Mouse (Mus musculus) cerebellum, postnatal 14 days (tissue): ENCODE results near the gene Spert.
A peak's percentile ranks its signal among the peaks of the same experiment; 100 is the strongest.

Experiments
- DNase-seq, 2 experiments: peaks; one replicate each; pipeline ENCODE4 v3.0.0; 2021; ENCODE audit warnings: mixed read lengths in 2 of 2

Gene Spert

DNA sequence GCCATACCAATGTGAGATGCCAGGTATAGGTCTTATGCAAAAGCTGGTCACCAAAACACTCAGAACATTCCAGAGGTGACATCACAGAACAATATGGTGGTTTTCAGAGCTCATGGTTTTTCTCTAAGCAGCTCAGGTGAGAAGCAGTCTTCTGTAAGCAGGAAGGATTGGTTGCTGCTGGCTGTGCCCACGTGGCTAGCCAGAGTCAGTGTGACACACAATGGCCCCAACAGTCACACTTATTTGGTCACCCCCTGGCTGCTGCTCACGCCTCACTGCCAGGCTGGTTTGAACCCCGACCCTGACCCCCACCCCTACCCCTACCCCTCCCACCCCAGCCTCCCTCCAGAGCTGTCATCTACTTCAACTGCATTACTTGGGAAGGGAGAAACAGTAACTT lies at the start of gene Spert:
Gene Spert (minus strand): TSS at position 139 of the 400 bp plus-strand sequence.
- DNase-seq: no peak

DNA sequence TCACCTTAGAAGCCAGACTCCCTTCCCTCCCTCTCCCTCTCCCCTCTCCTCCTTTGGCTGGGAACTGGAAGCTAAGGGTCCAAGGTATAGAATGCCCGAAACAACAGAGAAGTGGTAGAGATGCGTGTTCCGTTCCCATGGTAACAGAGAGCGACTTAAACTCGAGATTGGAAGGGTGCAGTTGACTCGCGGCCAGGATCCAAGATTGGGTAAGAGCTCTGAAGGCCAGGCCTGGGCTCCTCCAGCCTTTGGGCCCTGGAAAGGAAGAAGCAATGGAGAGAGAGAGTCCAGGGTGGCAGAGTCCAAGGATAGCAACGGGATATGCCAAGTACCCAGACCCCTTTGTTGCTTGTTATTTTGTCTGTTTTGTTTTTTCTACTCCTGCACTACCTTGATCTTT lies 49.2 kb upstream of the Spert start, which contains the start of gene Erich6b:
Gene Erich6b (plus strand): TSS at position 180 of the 400 bp plus-strand sequence.
- no peak for DNase-seq

DNA sequence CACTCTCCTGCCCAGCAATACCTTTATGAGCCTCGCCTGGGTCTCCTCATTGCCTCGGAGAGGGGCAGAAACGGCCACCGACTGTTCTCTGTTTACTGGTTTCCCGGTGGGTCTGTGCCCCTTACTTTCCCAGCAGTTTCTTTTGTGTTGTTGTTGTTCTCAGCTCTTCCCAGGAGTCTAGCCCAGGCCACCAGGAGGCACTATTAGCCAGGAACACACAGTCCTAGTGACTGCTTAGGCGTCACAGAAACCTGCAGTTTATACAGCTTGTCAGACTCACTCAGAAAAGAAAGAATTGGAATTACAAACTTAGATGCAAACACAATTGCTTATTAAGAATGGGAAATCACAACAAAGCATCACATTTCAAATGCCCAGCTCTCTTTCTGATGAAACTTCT lies 48.5 kb upstream of the Spert start:
- no peak for DNase-seq

DNA sequence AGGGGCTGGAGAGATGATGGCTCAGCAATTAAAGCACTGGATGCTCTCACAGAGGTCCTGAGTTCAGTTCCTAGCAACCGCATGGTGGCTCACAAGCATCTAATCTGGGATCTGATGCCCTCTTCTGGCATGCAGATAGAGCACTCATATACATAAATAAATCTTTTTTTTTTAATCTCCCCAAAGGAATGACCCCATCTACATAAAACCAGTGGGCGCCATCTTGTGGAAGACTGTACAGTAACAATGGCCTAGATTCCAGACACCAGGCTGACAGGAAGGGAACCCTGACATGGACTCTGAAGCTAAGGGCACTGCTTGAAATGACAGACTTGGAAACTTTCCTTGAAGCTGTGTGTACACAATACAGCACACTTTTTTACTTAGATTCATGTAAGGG lies 47.9 kb upstream of the Spert start:
- DNase-seq: peak; percentile 38 to 56

DNA sequence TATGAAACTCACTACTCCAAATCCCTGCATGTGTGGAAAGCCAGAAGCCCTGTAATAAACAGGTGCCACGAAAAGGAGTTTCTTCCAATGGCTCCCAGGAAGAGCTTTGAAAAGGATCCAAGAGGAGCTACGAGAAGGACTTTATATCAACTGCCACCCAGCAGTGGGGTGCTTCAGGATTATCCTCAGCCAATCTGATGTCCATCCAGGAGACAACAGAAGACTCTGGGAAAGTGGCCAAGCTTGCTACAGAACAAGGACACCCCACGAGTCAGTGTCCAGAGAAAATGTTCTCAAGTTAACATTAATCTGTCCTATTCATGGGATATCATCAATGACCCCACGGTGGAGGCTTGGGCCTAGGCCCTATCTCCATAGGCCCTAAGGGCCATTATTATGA lies 44.7 kb upstream of the Spert start:
- DNase-seq: peak; percentile 59 to 80

DNA sequence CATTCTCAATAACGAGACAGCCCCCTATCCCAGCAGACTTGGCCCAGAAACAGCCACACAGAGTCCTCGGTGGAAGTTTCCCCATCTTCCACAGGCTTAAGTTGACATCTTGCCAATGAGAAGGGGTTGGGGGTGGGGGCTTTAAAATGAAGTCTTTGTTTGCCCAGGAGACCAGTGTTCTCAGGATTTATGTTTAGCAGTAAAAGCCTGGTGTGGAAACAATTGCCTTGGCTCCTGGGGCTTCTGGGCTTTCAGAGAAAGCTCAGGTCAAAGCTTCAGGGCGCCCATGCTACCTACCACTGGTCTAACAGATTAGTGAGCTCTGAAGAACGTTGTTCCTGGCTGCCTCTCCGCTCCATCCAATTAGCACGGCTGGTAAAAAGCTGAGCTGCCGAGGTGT lies 43.2 kb upstream of the Spert start:
- DNase-seq: no peak

DNA sequence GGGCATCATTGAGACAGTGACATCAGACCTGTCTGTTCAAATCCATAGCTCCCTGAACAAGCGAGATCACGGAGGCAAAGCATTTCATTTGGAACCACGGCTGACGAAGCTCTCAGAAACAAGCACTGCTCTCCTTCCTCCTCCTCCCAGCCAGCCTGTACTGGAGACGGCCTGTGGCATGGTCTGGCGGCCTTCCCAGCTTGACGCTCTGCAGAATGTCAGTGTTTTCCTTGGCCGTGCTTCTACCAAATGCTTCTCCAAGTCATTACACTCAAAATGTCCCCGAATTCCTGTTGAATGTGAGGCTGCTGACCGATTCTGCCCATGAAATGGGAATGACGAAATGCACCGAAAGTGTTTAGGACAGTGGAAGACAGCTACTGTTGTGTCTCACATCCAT lies 42.4 kb upstream of the Spert start:
- DNase-seq: peak; percentile 80 to 83

DNA sequence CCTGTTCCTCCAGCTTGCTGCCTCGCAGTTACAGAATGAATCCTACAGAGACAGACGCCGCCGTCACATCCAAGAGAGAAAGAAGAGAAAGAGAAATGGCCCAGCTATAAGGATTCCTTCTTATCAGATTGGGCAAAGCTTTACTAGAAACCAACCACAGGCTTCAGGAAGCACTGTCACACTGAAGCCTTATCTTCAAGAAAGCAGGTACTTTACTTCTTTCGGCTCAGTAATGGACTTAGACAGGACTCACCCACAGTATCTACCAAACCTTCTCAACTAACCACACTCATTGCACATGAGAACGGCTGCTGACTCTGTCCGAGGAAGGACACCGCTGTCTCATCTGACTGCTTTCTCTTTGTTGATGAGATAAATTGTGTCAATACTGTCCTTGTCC lies 36.0 kb upstream of the Spert start:
- no peak for DNase-seq

DNA sequence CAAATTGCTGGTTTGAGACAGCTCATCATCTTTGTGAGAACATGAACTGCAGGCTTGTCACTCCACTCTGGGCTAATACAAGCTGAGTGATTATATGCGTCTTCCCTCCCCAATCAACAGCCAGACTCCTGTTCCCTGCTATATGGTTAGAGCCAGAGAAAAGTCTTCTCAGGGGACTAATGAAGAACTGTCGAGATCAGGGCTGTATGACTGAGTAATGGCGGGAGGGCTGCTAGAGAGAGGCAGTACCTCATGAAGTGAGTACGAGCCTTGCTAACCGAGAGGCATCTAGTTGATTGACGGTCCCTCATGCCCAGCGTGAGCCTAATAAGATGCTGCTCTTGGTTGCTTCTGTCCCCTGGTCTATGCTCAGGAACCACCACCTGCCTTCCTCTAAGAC lies 30.1 kb upstream of the Spert start:
- DNase-seq: no peak

DNA sequence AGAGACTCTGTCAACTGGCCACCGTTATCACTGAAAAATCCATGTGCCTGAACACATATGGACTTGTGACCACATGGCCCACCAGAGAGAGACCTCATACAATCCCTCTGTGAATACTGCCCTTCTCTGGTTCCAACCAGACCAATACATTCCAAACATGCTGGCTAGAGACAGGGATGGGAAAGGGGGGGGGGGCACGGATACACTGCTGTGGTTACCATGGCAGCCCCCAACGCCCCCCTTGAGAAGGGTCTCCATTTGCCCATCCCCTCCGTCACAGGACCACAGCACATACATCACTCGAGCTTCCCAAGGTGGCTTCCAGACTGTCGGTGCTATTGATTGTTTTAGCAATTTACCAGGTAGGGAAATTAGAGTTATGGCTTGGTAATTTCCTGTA lies 23.5 kb upstream of the Spert start:
- DNase-seq: no peak

DNA sequence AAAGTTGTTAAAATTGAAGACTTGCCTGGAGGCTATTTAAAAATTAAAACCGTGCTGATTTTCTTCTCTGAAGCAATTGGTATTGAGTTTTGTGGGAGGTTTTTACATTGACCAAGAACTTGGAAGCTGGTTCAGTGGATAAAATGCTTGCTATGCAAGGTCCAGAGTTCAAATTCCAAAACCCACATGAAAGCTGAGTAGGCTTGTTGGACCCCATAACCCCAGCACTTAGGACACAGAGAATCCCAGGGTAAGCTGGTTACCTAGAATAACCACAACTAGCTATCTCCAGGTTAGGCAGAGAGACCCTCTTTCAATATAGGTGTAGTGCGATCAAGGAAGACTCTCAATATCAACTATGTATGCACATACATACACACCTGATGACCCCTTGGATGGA lies 16.3 kb upstream of the Spert start:
- no peak for DNase-seq

DNA sequence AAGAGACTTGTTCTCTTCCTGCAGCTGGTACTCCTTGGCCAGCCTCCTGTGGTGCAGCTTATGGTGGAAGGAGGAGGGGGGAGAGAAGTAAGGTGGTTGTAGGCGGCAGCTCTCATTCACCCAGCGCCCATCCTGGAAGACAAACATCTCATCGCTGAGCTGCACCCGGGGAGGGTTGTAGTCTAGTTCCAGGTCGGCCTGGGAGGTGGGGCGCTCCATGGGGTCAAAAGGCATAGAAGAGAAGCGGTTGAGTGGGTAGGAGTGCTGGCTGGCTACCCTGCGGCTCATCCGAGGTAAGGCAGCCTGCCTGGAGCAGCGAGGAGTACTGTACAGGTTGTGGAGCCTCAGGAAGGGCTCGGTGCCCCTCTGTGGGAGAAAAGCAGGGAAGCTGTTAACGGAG lies 9.0 kb downstream of the Spert start:
- no peak for DNase-seq

DNA sequence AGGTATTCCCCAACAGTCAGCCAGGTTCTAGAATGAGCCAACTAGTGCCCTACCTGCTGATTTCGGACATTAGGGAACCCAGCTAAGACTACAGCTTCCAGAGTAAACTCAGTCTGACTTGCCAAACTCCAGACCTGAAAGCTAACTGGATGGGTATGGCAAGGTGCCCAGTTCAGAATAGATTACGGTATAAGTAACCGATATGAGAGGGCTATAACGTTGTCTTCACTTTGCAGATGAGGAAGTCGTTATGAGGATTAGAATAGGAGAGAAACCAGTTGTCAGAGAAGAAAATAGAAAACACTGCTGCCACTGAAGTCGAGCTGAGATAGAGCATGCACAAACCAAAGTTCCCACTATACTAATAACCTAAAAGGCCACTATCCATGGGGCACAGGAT lies 13.9 kb downstream of the Spert start:
- no peak for DNase-seq

DNA sequence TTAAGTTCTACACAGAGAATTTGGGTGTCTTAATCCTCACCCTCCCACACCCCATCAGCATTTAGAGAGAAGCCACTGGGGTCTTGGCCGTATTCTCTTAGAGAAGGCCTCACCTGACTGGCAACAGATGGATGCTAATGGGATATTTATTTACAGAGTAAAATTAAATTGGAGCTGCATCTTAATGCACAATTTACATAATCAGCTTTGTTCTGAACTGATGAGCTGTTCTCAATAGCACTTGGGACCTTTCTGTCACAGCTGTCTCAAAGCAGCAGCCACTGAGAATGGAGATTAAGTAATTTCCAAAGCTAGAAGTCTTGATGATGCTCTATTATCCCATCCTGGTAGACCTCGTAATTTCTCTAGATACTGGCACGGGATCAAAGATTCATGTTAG lies 26.6 kb downstream of the Spert start:
- peak in 1 of 2 experiments; percentile 20 for DNase-seq

DNA sequence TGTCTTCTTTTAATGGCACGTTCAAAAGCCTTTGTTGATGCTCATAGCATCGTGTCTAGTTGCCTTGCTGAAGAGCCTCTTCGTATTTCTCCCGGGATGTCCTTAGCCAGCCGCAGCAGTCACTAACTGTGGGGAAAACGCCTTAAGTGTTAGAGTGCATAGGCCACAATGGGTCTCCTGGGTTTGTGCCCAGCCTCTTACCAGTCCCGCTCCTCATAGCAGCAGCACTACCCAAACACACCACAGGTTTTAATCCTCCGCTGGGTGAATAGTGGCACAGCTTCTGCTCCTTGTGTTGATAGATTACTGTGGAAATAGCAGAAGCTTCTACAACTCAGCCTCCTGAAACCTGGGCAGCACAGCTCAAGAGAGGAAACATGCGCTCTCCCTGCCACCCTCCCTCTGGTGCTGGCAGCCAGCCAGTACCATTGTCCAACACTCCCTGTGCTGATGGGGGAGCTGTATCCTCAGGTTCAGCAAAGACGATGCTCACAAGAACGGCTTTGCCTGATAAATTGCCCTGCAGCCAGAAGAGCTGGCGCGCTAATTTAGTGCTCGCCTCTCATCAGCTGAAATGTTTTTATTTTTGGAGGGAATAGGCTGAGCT lies 27.3 kb downstream of the Spert start:
- DNase-seq: peak; percentile 96 to 97

DNA sequence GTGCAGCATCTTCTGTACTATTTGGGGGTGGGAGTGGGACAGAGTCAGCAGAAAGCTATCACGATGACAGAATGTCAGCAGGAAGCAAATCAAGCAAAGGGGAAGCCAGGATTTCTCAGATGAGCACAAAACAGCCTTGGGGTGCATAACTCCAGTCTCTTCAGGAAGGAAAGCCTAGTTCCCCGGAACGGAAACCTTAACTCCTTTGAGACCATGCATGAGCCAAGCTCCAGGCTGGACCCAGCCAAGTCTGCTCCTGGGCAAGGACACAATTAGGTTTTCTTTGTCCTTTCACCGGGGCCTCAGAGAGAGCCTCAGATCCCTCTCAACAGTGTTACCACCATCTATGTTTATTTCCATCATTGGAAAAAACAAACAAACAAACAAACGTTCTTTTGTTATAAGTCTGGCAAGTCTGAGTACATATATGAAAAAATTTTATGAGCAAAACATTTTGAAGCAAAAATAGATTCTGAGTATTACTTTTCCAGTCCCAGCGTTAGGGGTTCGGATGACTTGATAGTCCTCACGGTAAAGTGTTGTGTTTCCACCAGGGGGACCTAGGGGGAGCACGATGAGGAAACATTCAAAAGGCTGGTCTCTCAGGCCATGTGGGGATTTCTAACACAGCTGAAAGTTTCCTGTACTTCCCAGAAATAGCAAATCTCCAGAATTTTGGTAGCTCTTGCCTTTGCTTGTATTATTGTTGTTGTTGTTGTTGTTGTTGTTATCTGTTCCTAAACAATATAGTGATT lies 31.2 kb downstream of the Spert start:
- peak; percentile 18 to 40 for DNase-seq

DNA sequence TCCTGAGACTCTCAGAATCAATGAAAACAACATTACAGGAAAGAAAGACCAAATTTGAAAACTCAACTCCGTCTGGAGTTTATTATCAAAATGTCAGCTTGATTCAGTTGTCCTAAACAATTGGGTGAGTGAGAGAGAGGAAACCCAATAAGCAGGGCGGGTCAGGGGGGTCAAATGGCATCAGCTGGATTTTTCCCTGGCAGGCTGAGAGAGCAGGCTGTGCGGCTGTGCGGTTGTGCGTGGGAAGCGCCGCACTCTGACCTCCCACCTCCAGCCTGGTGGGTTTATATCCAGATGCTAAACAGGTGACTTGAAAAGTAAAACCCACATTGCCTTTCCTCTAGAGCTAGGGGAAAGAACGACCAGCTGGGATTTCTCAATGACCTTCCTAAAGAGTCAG lies 51.2 kb downstream of the Spert start:
- no peak for DNase-seq

DNA sequence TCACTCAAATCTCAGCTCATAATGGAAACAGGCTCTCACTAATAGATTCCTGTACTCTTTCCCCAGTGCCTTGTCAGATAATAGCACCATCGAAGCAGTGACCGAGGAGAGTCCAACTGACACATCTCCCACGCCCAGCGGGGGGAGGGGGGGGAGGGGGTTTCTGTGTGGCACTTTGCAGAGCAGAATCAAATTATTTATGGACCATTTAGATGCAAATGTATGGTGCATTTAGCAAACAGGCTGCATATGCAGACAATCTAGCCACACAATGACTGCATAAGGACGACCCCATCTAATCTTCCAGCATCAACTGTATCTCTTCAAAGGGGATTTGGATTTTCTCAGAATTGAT lies 51.9 kb downstream of the Spert start:
- no peak for DNase-seq

DNA sequence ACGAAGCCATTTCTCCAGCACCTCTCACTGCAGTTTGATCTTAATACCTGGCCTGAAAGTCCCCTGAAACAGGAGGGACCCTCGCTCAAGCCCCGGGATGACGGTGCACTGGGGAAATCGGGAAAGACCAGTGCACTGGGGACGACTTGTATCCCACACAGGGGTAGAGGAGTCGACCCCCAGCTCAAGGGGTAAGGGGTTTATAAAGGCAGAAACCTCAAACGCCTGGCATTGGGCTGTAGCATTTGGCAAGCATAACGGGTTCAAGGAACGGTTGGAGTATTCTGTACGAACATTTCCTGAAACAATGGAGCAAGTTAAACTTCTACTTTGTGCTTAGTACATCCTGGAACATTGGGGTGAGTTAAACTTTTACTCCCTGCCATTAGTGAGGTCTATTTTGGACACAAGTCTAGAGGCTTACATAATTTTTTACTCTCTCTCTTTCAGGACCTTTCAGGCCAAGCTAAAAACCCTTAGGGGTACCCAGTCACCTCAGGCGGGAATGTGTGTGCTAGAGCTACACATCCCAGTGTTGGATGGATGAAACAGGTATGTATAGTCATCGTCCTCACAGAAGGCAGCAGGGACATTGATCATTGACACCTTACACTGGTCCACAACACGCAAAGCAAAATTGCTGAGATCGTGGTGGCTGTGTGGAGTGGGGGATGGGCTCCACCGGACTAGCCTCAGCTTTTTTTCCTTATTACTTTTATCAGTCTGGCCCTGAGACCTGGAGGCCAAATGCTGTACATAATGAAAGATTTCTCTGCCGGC lies 52.5 kb downstream of the Spert start:
- no peak for DNase-seq

DNA sequence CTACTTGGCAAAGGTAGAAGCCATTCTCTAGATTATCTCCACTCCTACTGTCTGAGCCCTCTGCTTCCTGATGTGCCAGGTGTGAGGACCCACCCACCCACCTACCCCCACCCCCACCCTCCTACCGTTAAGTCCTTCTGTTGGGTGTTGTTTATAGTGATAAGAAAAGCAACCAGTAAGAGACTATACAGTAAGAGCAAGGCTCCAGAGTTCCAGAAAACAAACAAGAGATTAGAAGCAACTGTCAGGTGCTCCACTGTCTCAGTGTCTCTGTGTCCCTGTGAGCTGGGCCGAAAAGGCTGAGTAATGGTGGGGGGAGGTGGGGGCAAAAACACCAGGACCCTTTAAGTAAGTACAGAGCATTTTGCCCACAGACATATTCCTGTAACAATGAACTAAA lies 53.7 kb downstream of the Spert start:
- no peak for DNase-seq
